Mouse (Mus musculus): ENCODE results near the gene Abca6.

DNA sequence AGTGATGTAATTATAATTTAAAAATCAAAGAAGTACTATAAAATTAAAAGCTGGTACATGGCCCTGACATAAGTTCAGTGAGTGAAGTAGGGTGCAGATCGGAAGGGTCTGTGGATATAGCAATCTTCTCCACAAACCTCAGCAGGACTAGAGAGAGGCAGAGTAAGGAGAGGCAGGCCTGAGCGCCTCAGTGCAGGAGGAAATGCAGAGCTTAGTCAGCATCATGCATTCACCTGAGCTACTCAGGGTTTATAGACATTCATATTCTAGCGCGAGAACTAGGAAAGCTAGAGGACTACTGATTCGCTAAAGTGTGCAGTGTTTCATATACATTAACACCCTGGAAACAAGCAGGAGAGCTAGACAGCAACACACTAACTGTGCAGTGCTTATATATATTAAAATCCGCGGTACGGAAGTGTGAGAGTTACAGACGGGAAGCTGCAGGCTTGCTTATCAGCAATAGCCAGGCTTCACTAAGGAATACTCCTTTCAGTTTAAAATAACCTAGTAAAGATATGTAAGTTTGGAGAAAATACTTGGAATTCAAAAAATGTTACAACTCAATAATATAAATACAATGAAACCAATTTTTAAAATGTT, 32.7 kb upstream of the Abca6 start:
- TF ChIP-seq CTCF (IDR thresholded peaks at IDR 0.05; ENCODE audit: control insufficient read depth, insufficient read depth, insufficient read length) (no peak), USF1 (IDR thresholded peaks at IDR 0.05; ENCODE audit: low read depth) (no peak), FOSL1 (IDR thresholded peaks at IDR 0.05; ENCODE audit: insufficient read depth, low read length, poor library complexity, severe bottlenecking) (no peak), CEBPB (IDR thresholded peaks at IDR 0.05; ENCODE audit: low read depth) (no peak), MYOG (IDR thresholded peaks at IDR 0.05; ENCODE audit: control insufficient read depth, extremely low read depth, insufficient read length) (no peak), MYOD1 (IDR thresholded peaks at IDR 0.05; ENCODE audit: control insufficient read depth, insufficient read length, low read depth) (no peak)

All from C2C12 (cell line).